Mouse (Mus musculus) megakaryocyte, embryonic 14.5 days (primary cell): ENCODE results near the gene Fam177a. TPM values are rescaled to one million over a fixed set of nuclear protein-coding genes. Genes with fewer than 3 reads are reported as not detected.

Experiments used
- polyA plus RNA-seq: library from polyadenylated mRNA; stranded (reverse); fragments of >175 nt; gene quantifications from 2 replicates; pipeline ENCODE4 v1.2.3, GENCODE M21; 2012; ENCODE audit warnings: low replicate concordance; ENCODE audit not compliant: insufficient read depth

Gene Fam177a
- polyA plus RNA-seq, 1 experiment: 7.7 TPM

Other genes with a start within 250 kb of the Fam177a start
- gene Gm20403, start 137.9 kb upstream of the Fam177a start, polyA plus RNA-seq: not detected in 2 replicates
- 0.63 and 4.2 TPM in 2 replicates for gene Baz1a, start 110.1 kb upstream of the Fam177a start, polyA plus RNA-seq
- 0.25 TPM in 1 of 2 replicates, not detected in the other for gene 2700097O09Rik, start 44.4 kb upstream of the Fam177a start, polyA plus RNA-seq
- 3.2 TPM in 1 of 2 replicates, not detected in the other for gene Srp54a, start 44.2 kb upstream of the Fam177a start, polyA plus RNA-seq
- 15.5 and 29.4 TPM in 2 replicates for gene Srp54b, start 30.6 kb downstream of the Fam177a start, polyA plus RNA-seq
- 2.7 TPM in 1 of 2 replicates, not detected in the other for gene 1700047I17Rik2, start 75.1 kb downstream of the Fam177a start, polyA plus RNA-seq
- gene Srp54c, start 105.7 kb downstream of the Fam177a start, polyA plus RNA-seq: 1.3 and 1.5 TPM in 2 replicates
- gene 1110008L16Rik, start 175.1 kb downstream of the Fam177a start, polyA plus RNA-seq: 0.79 TPM in 1 of 2 replicates, not detected in the other
- gene Ppp2r3c, start 178.5 kb downstream of the Fam177a start, polyA plus RNA-seq: 0.39 TPM in 1 of 2 replicates, not detected in the other